11 mouse cellular contexts compared by ENCODE assay signal in the genomic region with DNA sequence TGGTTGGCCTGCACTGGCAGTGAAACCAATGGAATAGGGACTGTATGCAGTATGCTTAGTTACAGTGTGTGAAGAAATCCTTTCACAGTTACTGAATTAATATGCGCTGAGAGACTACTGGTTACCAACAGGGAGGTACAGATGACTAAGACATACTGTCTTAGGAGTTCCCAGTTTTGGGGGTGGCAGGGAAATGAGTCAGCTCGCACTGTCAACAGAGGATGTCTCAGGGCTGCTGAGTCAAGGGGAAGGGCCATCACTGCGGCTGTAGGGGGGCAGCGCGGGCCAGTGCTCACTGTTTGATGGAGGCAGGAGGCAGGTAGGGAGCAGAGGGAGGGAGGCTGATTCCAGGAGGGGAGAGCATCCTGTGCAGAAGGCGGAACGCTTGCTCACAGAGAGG. TPM values are rescaled to one million over a fixed set of nuclear protein-coding genes. Genes with fewer than 3 reads are reported as not detected.
DNase-seq lines count a peak whose midpoint lies in the region; ATAC-seq lines count a peak whose summit lies in the region.
"Had no signal": no experiment of that assay in that cellular context is flagged by ENCODE, and none has a peak within 500 bp of the region (broad histone marks: within the 10 kb centered on the region; RNA-seq: fewer than 3 reads in every experiment).

No protein-coding gene starts in this region.

- H3K27me3 ChIP-seq in forebrain, embryonic 16.5 days (replicated peaks; ENCODE audit: control insufficient read depth, insufficient read depth, low read length) = no peaks in the 10 kb centered on the region
- H3K27me3 ChIP-seq in forebrain, embryonic 12.5 days = no peaks in the 10 kb centered on the region

- H3K9ac ChIP-seq in forebrain, embryonic 16.5 days (replicated peaks; ENCODE audit: low read depth, low read length) = no peak overlapping the region
- H3K9ac ChIP-seq in forebrain, embryonic 12.5 days = no peak overlapping the region

- no peak overlapping the region for H3K27ac ChIP-seq in forebrain, embryonic 16.5 days (ENCODE audit: low read length)
- no peak overlapping the region for H3K27ac ChIP-seq in forebrain, embryonic 12.5 days
- H3K27ac ChIP-seq: forebrain, embryonic 10.5 days had no signal

- ATAC-seq in forebrain, embryonic 16.5 days = 0 out of 2 replicates have a peak, but pooled peaks have one; percentile 54
- no peak for ATAC-seq in forebrain, embryonic 12.5 days (ENCODE audit: low FRiP score)
- 0 out of 2 replicates have a peak, but pooled peaks have one; percentile 43 for ATAC-seq in erythroid progenitor cell, adult 5-6 weeks (replicated peaks; ENCODE audit: low FRiP score, poor library complexity, severe bottlenecking)
- peak; percentile 95 for ATAC-seq in megakaryocyte, adult 5-6 weeks (ENCODE audit: poor library complexity, severe bottlenecking)

- no peaks in the 10 kb centered on the region for H3K4me1 ChIP-seq in forebrain, embryonic 16.5 days (replicated peaks; ENCODE audit: control insufficient read depth, insufficient read depth, low read length)
- no peaks in the 10 kb centered on the region for H3K4me1 ChIP-seq in forebrain, embryonic 12.5 days

- H3K4me2 ChIP-seq in forebrain, embryonic 16.5 days (ENCODE audit: low read length) = no peak overlapping the region
- no peak overlapping the region for H3K4me2 ChIP-seq in forebrain, embryonic 12.5 days

- peaks cover 6% of the 10 kb centered on the region for H3K36me3 ChIP-seq in forebrain, embryonic 16.5 days (ENCODE audit: control insufficient read depth, insufficient read depth)
- peaks cover 23% of the 10 kb centered on the region for H3K36me3 ChIP-seq in forebrain, embryonic 12.5 days (replicated peaks)

- no peaks in the 10 kb centered on the region for H3K9me3 ChIP-seq in forebrain, embryonic 16.5 days (ENCODE audit: control insufficient read depth, low read length)
- no peaks in the 10 kb centered on the region for H3K9me3 ChIP-seq in forebrain, embryonic 12.5 days
- H3K9me3 ChIP-seq: forebrain, embryonic 10.5 days had no signal

- peak; percentile 97 for DNase-seq in 416B (ENCODE audit: low read depth)
- no peak for DNase-seq in thymus, postnatal 10 days (ENCODE audit: low spot score in 2 of 2)
- no peak for DNase-seq in cerebellum, postnatal 25 days
- no peak for DNase-seq in cerebellum, postnatal 10 days
- DNase-seq: heart, postnatal 10 days; lung, postnatal 14 days had no signal

- 91% methylated on average over 7 of the region's 7 CpGs for WGBS in forebrain, embryonic 16.5 days
- WGBS in forebrain, embryonic 12.5 days = 94% methylated on average over 7 of the region's 7 CpGs

- H3K4me3 ChIP-seq in forebrain, embryonic 16.5 days (replicated peaks; ENCODE audit: low read length) = no peak overlapping the region
- H3K4me3 ChIP-seq in forebrain, embryonic 12.5 days (replicated peaks) = no peak overlapping the region
- H3K4me3 ChIP-seq: forebrain, embryonic 10.5 days had no signal

RNA-seq across cellular contexts. Expression of a gene that starts 26.6 kb away (rescaled TPM):
- 18.2 and 20.1 TPM in 2 replicates for polyA plus RNA-seq in forebrain, embryonic 16.5 days (2015; fragmentation: Nextera tagmentation; extraction: Ambion mirVana)
- polyA plus RNA-seq in forebrain, embryonic 12.5 days (2016; fragmentation: Nextera tagmentation; extraction: Ambion mirVana) = 12.3 and 12.6 TPM in 2 replicates
- total RNA-seq in erythroid progenitor cell, adult 5-6 weeks (2015; ENCODE audit: low replicate concordance) = 6.8 and 23.9 TPM in 2 replicates
- total RNA-seq in erythroid progenitor cell, adult 5-6 weeks (2017; ENCODE audit: low replicate concordance) = 2.2 and 2.4 TPM in 2 replicates
- 21.3 and 26.9 TPM in 2 replicates for total RNA-seq in megakaryocyte, adult 5-6 weeks (2015)
- total RNA-seq in megakaryocyte, adult 5-6 weeks (2017) = 12.5 and 13.0 TPM in 2 replicates
